Mouse (Mus musculus): ENCODE results near the gene Fgfr2. TPM values are rescaled to one million over a fixed set of nuclear protein-coding genes. Genes with fewer than 3 reads are reported as not detected.

Fgfr2 gene
- total RNA-seq, 2 experiments from 2014 or later: 43.7 to 44.3 TPM

GRCm38 (mm10) chr7:132808841-132809682 lies 314.1 kb downstream of the Fgfr2 start:
- peak in 1 of 2 experiments; percentile 8 for DNase-seq (ENCODE audit: extremely low spot score in 1 of 2, low spot score in 1 of 2)

- DNase-seq (ENCODE audit: extremely low spot score in 1 of 2, low spot score in 1 of 2): peak in 1 of 2 experiments; percentile 5
Observed at GRCm38 (mm10) chr7:132808051-132808796, 314.9 kb downstream of the Fgfr2 start.

GRCm38 (mm10) chr7:132806926-132807857 lies 316.0 kb downstream of the Fgfr2 start:
- DNase-seq (ENCODE audit: extremely low spot score in 1 of 2, low spot score in 1 of 2): peak in 1 of 2 experiments; percentile 8

GRCm38 (mm10) chr7:132806286-132806685 lies 316.9 kb downstream of the Fgfr2 start:
- DNase-seq (ENCODE audit: extremely low spot score in 1 of 2, low spot score in 1 of 2): no peak

- no peak for DNase-seq (ENCODE audit: extremely low spot score in 1 of 2, low spot score in 1 of 2)
Observed at GRCm38 (mm10) chr7:132804951-132805350, 318.2 kb downstream of the Fgfr2 start.

- DNase-seq (ENCODE audit: extremely low spot score in 1 of 2, low spot score in 1 of 2): no peak
Observed at GRCm38 (mm10) chr7:132804461-132804860, 318.7 kb downstream of the Fgfr2 start.

GRCm38 (mm10) chr7:132803962-132804361 lies 319.2 kb downstream of the Fgfr2 start:
- DNase-seq (ENCODE audit: extremely low spot score in 1 of 2, low spot score in 1 of 2): no peak

- DNase-seq (ENCODE audit: extremely low spot score in 1 of 2, low spot score in 1 of 2): no peak
Observed at GRCm38 (mm10) chr7:132803336-132803735, 319.8 kb downstream of the Fgfr2 start.

GRCm38 (mm10) chr7:132802691-132803090 lies 320.5 kb downstream of the Fgfr2 start:
- DNase-seq (ENCODE audit: extremely low spot score in 1 of 2, low spot score in 1 of 2): no peak

GRCm38 (mm10) chr7:132802066-132802465 lies 321.1 kb downstream of the Fgfr2 start:
- DNase-seq (ENCODE audit: extremely low spot score in 1 of 2, low spot score in 1 of 2): no peak

- DNase-seq (ENCODE audit: extremely low spot score in 1 of 2, low spot score in 1 of 2): no peak
Observed at GRCm38 (mm10) chr7:132801509-132801908, 321.6 kb downstream of the Fgfr2 start.

- DNase-seq (ENCODE audit: extremely low spot score in 1 of 2, low spot score in 1 of 2): no peak
Observed at GRCm38 (mm10) chr7:132800868-132801267, 322.3 kb downstream of the Fgfr2 start.

- no peak for DNase-seq (ENCODE audit: extremely low spot score in 1 of 2, low spot score in 1 of 2)
Observed at GRCm38 (mm10) chr7:132799119-132800016, 323.8 kb downstream of the Fgfr2 start.

- DNase-seq (ENCODE audit: extremely low spot score in 1 of 2, low spot score in 1 of 2): no peak
Observed at GRCm38 (mm10) chr7:132795141-132795540, 328.0 kb downstream of the Fgfr2 start.

- DNase-seq (ENCODE audit: extremely low spot score in 1 of 2, low spot score in 1 of 2): no peak
Observed at GRCm38 (mm10) chr7:132793467-132793866, 329.7 kb downstream of the Fgfr2 start.

GRCm38 (mm10) chr7:132790447-132791219 lies 332.5 kb downstream of the Fgfr2 start:
- no peak for DNase-seq (ENCODE audit: extremely low spot score in 1 of 2, low spot score in 1 of 2)

GRCm38 (mm10) chr7:132788826-132789225 lies 334.3 kb downstream of the Fgfr2 start:
- peak in 1 of 2 experiments; percentile 42 for DNase-seq (ENCODE audit: extremely low spot score in 1 of 2, low spot score in 1 of 2)

GRCm38 (mm10) chr7:132787496-132788190 lies 335.5 kb downstream of the Fgfr2 start:
- DNase-seq (ENCODE audit: extremely low spot score in 1 of 2, low spot score in 1 of 2): no peak
